Mouse (Mus musculus): ENCODE measurements around the gene Prok2.

DNA sequence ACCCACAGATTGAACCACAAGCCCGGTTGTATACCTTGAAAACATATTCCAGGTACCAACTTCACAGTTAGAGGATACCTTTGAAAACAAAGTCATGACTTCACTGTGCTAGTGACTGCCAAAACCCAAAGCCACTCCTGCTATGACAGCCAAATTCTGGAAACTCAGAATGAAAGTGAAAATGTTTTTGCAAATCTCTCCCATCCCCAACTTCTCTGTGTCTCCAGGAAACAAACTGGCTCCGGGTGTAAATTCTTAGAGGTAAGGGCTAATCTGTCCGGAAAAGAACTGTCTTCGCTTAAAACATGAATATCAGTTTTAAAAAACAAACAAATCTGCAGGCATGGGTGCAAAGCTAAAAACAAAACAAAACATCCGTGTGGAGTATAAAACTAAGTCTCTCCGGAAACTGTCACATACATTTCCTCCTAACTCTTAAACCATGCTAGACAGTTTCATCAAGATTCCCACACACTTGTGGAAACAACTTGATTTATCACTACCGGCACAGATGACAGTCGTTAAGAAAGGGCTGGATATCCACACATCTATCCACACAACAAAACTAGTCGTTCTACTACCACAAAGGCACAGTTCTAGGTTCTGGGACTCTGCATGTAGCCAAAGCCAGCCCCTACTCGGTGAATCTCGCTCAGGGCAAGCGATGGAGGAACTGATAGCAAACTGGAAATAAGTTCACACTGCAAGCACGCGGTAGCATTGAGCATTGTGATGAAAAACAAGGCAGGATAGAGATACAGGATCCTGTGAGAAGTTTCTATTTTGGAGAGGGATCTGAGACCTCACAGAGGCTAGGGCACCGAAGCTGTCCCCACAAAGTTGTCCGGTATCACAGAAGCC, 60.5 kb downstream of the Prok2 start:
- TF ChIP-seq CTCF (IDR thresholded peaks at IDR 0.05 in 2 of 3, conservative IDR thresholded peaks at IDR 0.05 in 1 of 3; ENCODE audit: control insufficient read depth in 1 of 3, insufficient read depth in 1 of 3, low read depth in 2 of 3, low read length in 3 of 3, poor library complexity in 1 of 3, severe bottlenecking in 1 of 3) (no peak), MXI1 (IDR thresholded peaks at IDR 0.05; ENCODE audit: low read depth, low read length) (no peak), HCFC1 (IDR thresholded peaks at IDR 0.05; ENCODE audit: low read depth, low read length) (no peak), CHD2 (IDR thresholded peaks at IDR 0.05; ENCODE audit: low read length) (no peak), GATA1 (IDR thresholded peaks at IDR 0.05; ENCODE audit: low read depth, low read length) (no peak), EP300 (IDR thresholded peaks at IDR 0.05; ENCODE audit: low read depth in 1 of 2, low read length in 2 of 2) (no peak), USF1 (IDR thresholded peaks at IDR 0.05; ENCODE audit: low read depth, low read length) (no peak), POLR2A (IDR thresholded peaks at IDR 0.05; ENCODE audit: control insufficient read depth in 1 of 2, insufficient read depth in 1 of 2, low read depth in 1 of 2, low read length in 2 of 2, poor library complexity in 1 of 2) (no peak), POLR2AphosphoS2 (IDR thresholded peaks at IDR 0.05; ENCODE audit: low read length) (no peak), MAFK (IDR thresholded peaks at IDR 0.05; ENCODE audit: borderline replicate concordance, low read depth, low read length) (no peak), ETS1 (IDR thresholded peaks at IDR 0.05; ENCODE audit: low read depth, low read length) (no peak), MAX (IDR thresholded peaks at IDR 0.05; ENCODE audit: low read length) (no peak)

Data from MEL (cell line).